Mouse (Mus musculus): Measurements from ENCODE around the gene Ifitm10.
"Not testable (repeated sequence)": the region's sequence is repeated elsewhere in the genome, so short reads cannot be mapped to it uniquely, and the experiment has no call there.

Ifitm10 gene

GRCm38 (mm10) chr7:142368856-142369255 is 4.7 kb downstream of the Ifitm10 start:
- DNase-seq (ENCODE audit: low read depth, low spot score): no peak

GRCm38 (mm10) chr7:142363107-142363506 is 10.4 kb downstream of the Ifitm10 start:
- no peak for DNase-seq (ENCODE audit: low read depth, low spot score)

GRCm38 (mm10) chr7:142360743-142361142 is 12.8 kb downstream of the Ifitm10 start:
- DNase-seq (ENCODE audit: low read depth, low spot score): no peak

- no peak for DNase-seq (ENCODE audit: low read depth, low spot score)
Measured at GRCm38 (mm10) chr7:142359129-142359528, 14.4 kb downstream of the Ifitm10 start.

- DNase-seq (ENCODE audit: low read depth, low spot score): no peak
Measured at GRCm38 (mm10) chr7:142357566-142357965, 16.0 kb downstream of the Ifitm10 start.

GRCm38 (mm10) chr7:142354661-142355233 is 18.8 kb downstream of the Ifitm10 start:
- no peak for DNase-seq (ENCODE audit: low read depth, low spot score)

GRCm38 (mm10) chr7:142353854-142354253 is 19.7 kb downstream of the Ifitm10 start:
- DNase-seq (ENCODE audit: low read depth, low spot score): no peak

GRCm38 (mm10) chr7:142351569-142351968 is 22.0 kb downstream of the Ifitm10 start:
- DNase-seq (ENCODE audit: low read depth, low spot score): no peak

GRCm38 (mm10) chr7:142349308-142349961 is 24.1 kb downstream of the Ifitm10 start:
- no peak for DNase-seq (ENCODE audit: low read depth, low spot score)

GRCm38 (mm10) chr7:142347542-142347941 is 26.0 kb downstream of the Ifitm10 start:
- no peak for DNase-seq (ENCODE audit: low read depth, low spot score)

- no peak for DNase-seq (ENCODE audit: low read depth, low spot score)
Measured at GRCm38 (mm10) chr7:142342247-142342640, 31.3 kb downstream of the Ifitm10 start.

- no peak for DNase-seq (ENCODE audit: low read depth, low spot score)
Measured at GRCm38 (mm10) chr7:142341564-142342246, 31.8 kb downstream of the Ifitm10 start.

GRCm38 (mm10) chr7:142340269-142340970 is 33.1 kb downstream of the Ifitm10 start:
- DNase-seq (ENCODE audit: low read depth, low spot score): no peak

GRCm38 (mm10) chr7:142335151-142335550 is 38.4 kb downstream of the Ifitm10 start:
- no peak for DNase-seq (ENCODE audit: low read depth, low spot score)

GRCm38 (mm10) chr7:142334246-142334645 is 39.3 kb downstream of the Ifitm10 start:
- peak; percentile 76 for DNase-seq (ENCODE audit: low read depth, low spot score)

GRCm38 (mm10) chr7:142332741-142333140 is 40.8 kb downstream of the Ifitm10 start:
- not testable (repeated sequence) for DNase-seq (ENCODE audit: low read depth, low spot score)

GRCm38 (mm10) chr7:142331281-142331680 is 42.3 kb downstream of the Ifitm10 start:
- no peak for DNase-seq (ENCODE audit: low read depth, low spot score)

GRCm38 (mm10) chr7:142330271-142330724 is 43.3 kb downstream of the Ifitm10 start:
- no peak for DNase-seq (ENCODE audit: low read depth, low spot score)

GRCm38 (mm10) chr7:142328507-142328906 is 45.0 kb downstream of the Ifitm10 start:
- DNase-seq (ENCODE audit: low read depth, low spot score): no peak

GRCm38 (mm10) chr7:142326714-142327445 is 46.7 kb downstream of the Ifitm10 start:
- no peak for DNase-seq (ENCODE audit: low read depth, low spot score)

GRCm38 (mm10) chr7:142323396-142324117 is 50.0 kb downstream of the Ifitm10 start:
- DNase-seq (ENCODE audit: low read depth, low spot score): no peak
